Mouse (Mus musculus): ENCODE results near the gene Olfr618. TPM values are rescaled to one million over a fixed set of nuclear protein-coding genes. Genes with fewer than 3 reads are reported as not detected.

Olfr618 gene
- not detected for total RNA-seq (2023)

DNA sequence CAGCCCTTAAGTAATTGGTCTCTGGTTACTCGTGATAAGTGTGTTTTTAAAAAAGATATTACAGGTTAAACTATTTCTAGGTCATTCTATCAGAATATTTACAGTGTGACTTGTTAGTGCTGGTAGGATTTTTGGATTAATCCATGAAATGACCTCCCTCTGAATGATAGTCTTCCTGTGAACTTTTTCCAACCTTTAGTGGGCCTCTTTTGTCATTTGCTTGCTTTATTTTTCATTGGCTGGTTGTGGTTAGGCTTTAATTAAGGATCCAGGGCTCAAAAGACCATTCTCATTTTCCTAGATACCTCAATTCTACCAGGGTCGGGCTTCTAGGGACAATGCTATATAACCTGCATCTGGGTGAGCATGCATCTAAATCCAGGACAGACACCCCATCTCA lies at the start of gene Olfr618:
Olfr618 (plus strand) TSS at position 301 of the 400 bp plus-strand sequence.

DNA sequence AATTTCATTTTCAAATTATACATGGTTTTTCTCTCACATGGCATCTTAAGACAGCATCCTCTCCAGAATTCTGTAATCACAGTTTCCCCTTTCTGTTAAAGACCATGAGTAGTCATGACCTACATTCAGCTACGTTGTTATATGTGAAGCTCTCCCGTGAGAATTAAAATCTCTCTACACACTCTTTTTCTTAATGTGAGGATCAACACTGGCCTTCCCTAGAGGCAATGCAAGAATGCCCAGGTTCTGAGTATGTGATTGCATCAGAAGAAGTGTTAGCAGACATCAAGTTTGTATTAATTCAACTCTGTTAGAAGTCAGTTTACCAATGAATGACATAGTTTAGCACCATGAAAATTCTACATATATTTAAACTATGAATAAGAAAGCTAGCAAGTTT lies 47.3 kb upstream of the Olfr618 start, which contains the start of gene Olfr612:
Olfr612 (minus strand) TSS at position 101 of the 400 bp plus-strand sequence.

GRCm38 (mm10) chr7:103547774-103548173 lies 42.1 kb upstream of the Olfr618 start, which contains the start of gene Olfr613:
Gene Olfr613 (plus strand): TSS chr7:103548074.

GRCm38 (mm10) chr7:103555779-103556178 lies 34.1 kb upstream of the Olfr618 start, which contains the start of gene Olfr615:
Gene Olfr615 (plus strand): TSS chr7:103556079.

DNA sequence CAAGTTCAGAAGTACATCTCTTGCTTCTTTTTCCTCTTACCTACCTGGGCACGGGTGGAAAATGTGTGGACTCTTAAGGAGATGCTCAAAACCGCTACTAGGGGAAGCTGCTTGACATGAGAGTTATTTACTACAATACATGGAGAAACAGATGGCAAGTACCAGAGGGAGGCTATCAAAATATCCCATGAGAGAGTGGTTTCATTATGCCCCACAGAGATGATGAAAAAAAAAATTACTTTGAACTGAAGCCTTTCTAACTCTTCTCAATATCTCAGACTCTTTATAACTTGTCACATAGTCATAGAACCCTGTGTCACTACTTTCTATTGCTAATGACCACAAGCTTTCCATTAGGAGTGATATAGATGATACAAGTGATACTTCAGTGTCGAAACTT lies 20.9 kb upstream of the Olfr618 start, which contains the start of gene Olfr616:
Olfr616 (minus strand) TSS at position 101 of the 400 bp plus-strand sequence.

GRCm38 (mm10) chr7:103572761-103573160 lies 17.1 kb upstream of the Olfr618 start, which contains the start of gene Olfr617:
Gene Olfr617 (plus strand): TSS chr7:103573061.

GRCm38 (mm10) chr7:103600275-103600674 lies 10.4 kb downstream of the Olfr618 start, which contains the start of gene Olfr619:
Gene Olfr619 (plus strand): TSS chr7:103600575.

DNA sequence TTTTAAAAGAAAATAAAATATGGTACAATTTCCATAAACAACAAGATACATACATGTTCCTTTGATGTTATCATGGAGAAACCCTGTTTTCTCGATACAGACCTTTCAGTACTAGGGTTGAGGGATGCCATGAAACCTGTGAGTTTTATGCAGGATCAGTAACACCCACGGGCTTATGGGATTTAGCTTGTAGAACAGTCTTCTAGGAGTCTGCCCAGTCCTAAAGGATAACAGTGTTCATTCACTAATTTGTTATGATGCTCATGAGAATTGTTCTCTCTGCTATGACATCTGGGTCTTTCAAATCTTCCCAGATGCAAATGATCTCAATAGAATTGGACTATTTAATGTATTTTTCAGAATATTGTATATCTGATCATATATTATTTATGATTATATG lies 22.5 kb downstream of the Olfr618 start, which contains the start of gene Olfr620:
Olfr620 (minus strand) TSS at position 101 of the 400 bp plus-strand sequence.

DNA sequence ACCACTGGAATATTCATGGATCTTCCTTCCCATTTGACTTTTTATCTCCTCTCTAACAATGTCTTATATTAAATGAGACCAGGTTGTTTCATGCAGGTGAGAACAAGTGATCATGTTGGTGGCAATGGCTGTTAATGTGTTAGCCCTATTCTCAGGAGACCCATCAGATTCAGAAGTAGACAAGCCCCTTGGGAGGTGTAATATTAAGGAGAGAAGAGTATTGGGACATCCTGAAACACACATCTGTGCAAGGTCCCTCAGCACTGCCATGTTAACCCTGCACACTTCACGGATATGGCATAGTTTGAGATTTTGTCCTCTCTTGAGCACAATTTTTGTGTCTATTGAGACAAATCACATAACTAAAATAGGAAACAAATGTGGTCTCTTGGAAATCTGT lies 52.7 kb downstream of the Olfr618 start, which contains the start of gene Olfr622:
Olfr622 (minus strand) TSS at position 101 of the 400 bp plus-strand sequence.

Other genes starting within 250 kb of the Olfr618 start
- gene Olfr600, start 240.4 kb upstream of the Olfr618 start, total RNA-seq (2023) = not detected
- not detected for gene Olfr601, start 227.4 kb upstream of the Olfr618 start, total RNA-seq (2023)
- gene Olfr603, start 203.9 kb upstream of the Olfr618 start, total RNA-seq (2023) = not detected
- not detected for gene Usp17lc, start 175.0 kb upstream of the Olfr618 start, total RNA-seq (2023)
- gene Olfr605, start 144.7 kb upstream of the Olfr618 start, total RNA-seq (2023) = not detected
- not detected for gene Olfr606, start 141.1 kb upstream of the Olfr618 start, total RNA-seq (2023)
- gene Olfr607, start 126.0 kb upstream of the Olfr618 start, total RNA-seq (2023) = under 1 TPM in 1 of 2 experiments, not detected in 1; 0.07 TPM
- gene Olfr608, start 120.2 kb upstream of the Olfr618 start, total RNA-seq (2023) = not detected
- not detected for gene Olfr609, start 92.0 kb upstream of the Olfr618 start, total RNA-seq (2023)
- gene Olfr610, start 78.0 kb upstream of the Olfr618 start, total RNA-seq (2023) = not detected
- not detected for gene Olfr611, start 69.3 kb upstream of the Olfr618 start, total RNA-seq (2023)
- not detected for gene Olfr612, start 47.4 kb upstream of the Olfr618 start, total RNA-seq (2023)
- not detected for gene Olfr613, start 42.0 kb upstream of the Olfr618 start, total RNA-seq (2023)
- gene Olfr615, start 34.0 kb upstream of the Olfr618 start, total RNA-seq (2023) = not detected
- gene Olfr616, start 21.0 kb upstream of the Olfr618 start, total RNA-seq (2023) = not detected
- gene Olfr617, start 17.0 kb upstream of the Olfr618 start, total RNA-seq (2023) = not detected
- gene Olfr619, start 10.5 kb downstream of the Olfr618 start, total RNA-seq (2023) = not detected
- not detected for gene Olfr620, start 22.4 kb downstream of the Olfr618 start, total RNA-seq (2023)
- gene Olfr622, start 52.6 kb downstream of the Olfr618 start, total RNA-seq (2023) = not detected
- not detected for gene Olfr623, start 73.6 kb downstream of the Olfr618 start, total RNA-seq (2023)
- not detected for gene Olfr624, start 81.1 kb downstream of the Olfr618 start, total RNA-seq (2023)
- gene Olfr625-ps1, start 92.6 kb downstream of the Olfr618 start, total RNA-seq (2023) = not detected
- gene Olfr243, start 124.6 kb downstream of the Olfr618 start, total RNA-seq (2023) = not detected
- not detected for gene Olfr628, start 140.3 kb downstream of the Olfr618 start, total RNA-seq (2023)
- not detected for gene Olfr629, start 154.8 kb downstream of the Olfr618 start, total RNA-seq (2023)
- gene Olfr630, start 167.2 kb downstream of the Olfr618 start, total RNA-seq (2023) = not detected
- not detected for gene Olfr69, start 181.5 kb downstream of the Olfr618 start, total RNA-seq (2023)
- not detected for gene Olfr68, start 189.6 kb downstream of the Olfr618 start, total RNA-seq (2023)
- gene Olfr67, start 201.7 kb downstream of the Olfr618 start, total RNA-seq (2023) = not detected
- 100 to 1,000 TPM in 1 of 2 experiments, 10 to 100 TPM in 1; 81.2 to 165 TPM for gene Hbb-bt, start 223.9 kb downstream of the Olfr618 start, total RNA-seq (2023)
- 100 to 1,000 TPM; 331 to 680 TPM for gene Hbb-bs, start 238.0 kb downstream of the Olfr618 start, total RNA-seq (2023)

Measured in neutrophil, adult 83 days (primary cell).